Mouse (Mus musculus) bone marrow, adult 2 months (tissue): ENCODE measurements around the gene Wdtc1.

ENCODE experiments used
- CTCF ChIP-seq: fragments of 200-500 bp; IDR thresholded peaks from 2 replicates; pipeline ENCODE4 v1.5.1; 2011; ENCODE audit warnings: low read length, control low read depth; ENCODE audit not compliant: control insufficient read depth, insufficient read depth
- POLR2A ChIP-seq: fragments of 200-500 bp; IDR thresholded peaks from 2 replicates; pipeline ENCODE4 v1.6.1; 2011; ENCODE audit warnings: low read depth, mild to moderate bottlenecking, control low read depth, low read length, borderline replicate concordance; ENCODE audit not compliant: control insufficient read depth

DNA sequence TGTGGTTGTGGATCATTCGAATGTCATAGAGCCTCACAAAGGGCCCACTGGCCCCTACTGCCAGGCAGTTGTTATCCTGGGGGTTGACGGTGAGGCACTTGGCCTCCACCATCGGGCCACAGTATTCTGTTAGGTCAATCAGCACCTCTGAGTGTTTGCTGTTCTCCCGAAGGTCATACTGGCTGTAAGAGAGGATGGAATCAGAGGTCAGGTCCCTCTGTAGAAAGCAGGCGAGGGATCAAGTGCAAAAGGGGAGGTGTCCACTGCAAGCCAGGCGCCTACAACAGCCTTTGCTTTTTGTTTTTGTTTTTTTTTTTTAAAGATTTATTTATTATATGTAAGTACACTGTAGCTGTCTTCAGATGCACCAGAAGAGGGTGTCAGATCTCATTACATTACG, 47.5 kb downstream of the Wdtc1 start:
- TF ChIP-seq CTCF (no peak), POLR2A (no peak)
